In the genomic region with DNA sequence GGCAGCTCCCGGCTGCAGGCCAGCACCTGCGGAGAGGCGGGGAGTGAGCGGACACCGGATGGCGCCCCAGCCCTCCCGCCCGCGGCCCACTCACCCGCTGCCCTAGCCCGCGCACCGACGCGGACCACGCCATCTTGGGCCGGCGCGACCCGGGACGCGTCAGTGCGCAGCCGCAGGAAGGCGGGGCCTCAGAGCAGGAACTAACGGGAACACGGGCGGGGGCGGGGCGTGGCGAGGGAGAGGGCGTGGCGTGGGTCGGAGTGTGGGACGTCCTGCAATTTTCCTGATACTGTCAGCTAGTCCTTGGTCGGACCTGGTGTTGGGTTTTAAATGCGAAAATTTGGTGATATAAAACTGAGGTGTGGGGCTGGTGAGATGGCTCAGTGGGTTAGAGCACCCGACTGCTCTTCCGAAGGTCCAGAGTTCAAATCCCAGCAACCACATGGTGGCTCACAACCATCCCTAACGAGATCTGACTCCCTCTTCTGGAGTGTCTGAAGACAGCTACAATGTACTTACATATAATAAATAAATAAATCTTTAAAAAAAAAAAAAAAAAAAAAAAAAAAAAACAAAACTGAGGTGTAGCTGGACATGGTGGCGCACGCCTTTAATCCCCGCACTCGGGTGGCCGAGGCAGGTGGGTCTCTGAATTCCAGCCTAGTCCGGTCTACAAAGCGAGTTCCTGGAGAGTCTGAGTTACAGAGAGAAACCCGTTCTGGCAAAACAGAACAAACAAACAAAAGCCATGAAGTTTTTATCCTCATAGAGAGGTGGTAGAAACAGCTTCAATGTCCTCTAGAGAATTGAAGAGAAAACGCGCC, we compare ENCODE assay signal across 8 mouse cellular contexts. TPM values are rescaled to one million over a fixed set of nuclear protein-coding genes. Genes with fewer than 3 reads are reported as not detected.
DNase-seq lines count a peak whose midpoint lies in the region; ATAC-seq and TF ChIP-seq lines count a peak whose summit lies in the region.

No protein-coding gene starts in this region.

- H3K9ac ChIP-seq in hindbrain, embryonic 16.5 days (ENCODE audit: low read depth, low read length) = peak overlapping the region; percentile 95

- H3K9me3 ChIP-seq in hindbrain, embryonic 16.5 days (ENCODE audit: control insufficient read depth, low read length) = no peaks in the 10 kb centered on the region

- peak overlapping the region; percentile 88 for H3K27ac ChIP-seq in gastrocnemius, adult 2 months
- H3K27ac ChIP-seq in hindbrain, embryonic 16.5 days (ENCODE audit: low read depth, low read length) = peak overlapping the region; percentile 85

- peak overlapping the region; percentile 75 for H3K4me2 ChIP-seq in hindbrain, embryonic 16.5 days (ENCODE audit: low read length)

- H3K36me3 ChIP-seq in hindbrain, embryonic 16.5 days (ENCODE audit: control insufficient read depth, insufficient read depth, low read length) = peaks cover 5% of the 10 kb centered on the region; the same call in 1 of the 2 replicates

- intact Hi-C loops in gastrocnemius, adult 2 months (cut with DNase I) = loop anchor here (5.0 to 10.0 kb wide), 3 partner anchors 35 to 423 kb away; partner anchors contain the start of gene Dbnl

- peak; percentile 96 for ATAC-seq in hindbrain, embryonic 16.5 days

- peaks cover 14% of the 10 kb centered on the region for H3K4me1 ChIP-seq in hindbrain, embryonic 16.5 days (ENCODE audit: control insufficient read depth, insufficient read depth, low read depth, low read length)

- WGBS in hindbrain, embryonic 16.5 days = 28% methylated on average over 32 of the region's 50 CpGs

- no peak for TF ChIP-seq CTCF in gastrocnemius, adult 2 months (IDR thresholded peaks at IDR 0.05)

- H3K27me3 ChIP-seq in hindbrain, embryonic 16.5 days (replicated peaks; ENCODE audit: control insufficient read depth, insufficient read depth, low read length) = no peaks in the 10 kb centered on the region

- H3K4me3 ChIP-seq in gastrocnemius, adult 2 months = peak overlapping the region; percentile 99
- peak overlapping the region; percentile 98 for H3K4me3 ChIP-seq in hindbrain, embryonic 16.5 days (ENCODE audit: low read length)

- peak; percentile 96 for DNase-seq in ZHBTc4 (ENCODE audit: low read depth, low spot score)
- peak; percentile 80 to 89 for DNase-seq in cerebellum, postnatal 4 days (ENCODE audit: low spot score in 2 of 2)
- DNase-seq in gastrocnemius, adult 2 months = peak; percentile 97
- peak; percentile 85 to 87 for DNase-seq in left cerebral cortex, adult 18-20 months (ENCODE audit: low spot score in 2 of 2)
- DNase-seq in lung, postnatal 4 days = peak; percentile 94
- peak; percentile 93 for DNase-seq in retina, postnatal 1 day
- peak; percentile 96 for DNase-seq in thymus, postnatal 4 days

RNA-seq across cellular contexts. Expression of gene Mrps24, which starts 7.7 kb away (rescaled TPM):
- total RNA-seq in gastrocnemius, adult 2 months (2021) = 100 to 1,000 TPM in 1 of 2 experiments, 10 to 100 TPM in 1; 92.2 to 109 TPM
- 182 and 207 TPM in 2 replicates for polyA plus RNA-seq in hindbrain, embryonic 16.5 days (2015; fragmentation: Nextera tagmentation; extraction: Ambion mirVana)
- 10 to 100 TPM; 65.5 to 65.9 TPM for total RNA-seq in left cerebral cortex, adult 18-20 months (2021)

RNA-seq across cellular contexts. Expression of gene Urgcp, which starts 54.4 kb away (rescaled TPM):
- 10 to 100 TPM; 42.2 to 48.9 TPM for total RNA-seq in gastrocnemius, adult 2 months (2021)
- 35.6 and 36.7 TPM in 2 replicates for polyA plus RNA-seq in hindbrain, embryonic 16.5 days (2015; fragmentation: Nextera tagmentation; extraction: Ambion mirVana)
- total RNA-seq in left cerebral cortex, adult 18-20 months (2021) = 10 to 100 TPM; 64.2 to 78.5 TPM

Comparison
In these comparisons a context has a peak if more than half of its experiments do, and no peak if none do; other contexts are left out.
1. Peak in every context shown above with its lines: DNase-seq, ATAC-seq, H3K4me3 ChIP-seq and H3K27ac ChIP-seq.